Mouse (Mus musculus) retina, postnatal 7 days (tissue): Measurements from ENCODE around the gene Flii.
A peak's percentile ranks its signal among the peaks of the same experiment; 100 is the strongest.

Experiments used
- DNase-seq: peaks from one replicate; pipeline ENCODE4 v3.0.0-alpha.2; 2012; ENCODE audit warnings: low read depth, low spot score

Gene Flii

DNA sequence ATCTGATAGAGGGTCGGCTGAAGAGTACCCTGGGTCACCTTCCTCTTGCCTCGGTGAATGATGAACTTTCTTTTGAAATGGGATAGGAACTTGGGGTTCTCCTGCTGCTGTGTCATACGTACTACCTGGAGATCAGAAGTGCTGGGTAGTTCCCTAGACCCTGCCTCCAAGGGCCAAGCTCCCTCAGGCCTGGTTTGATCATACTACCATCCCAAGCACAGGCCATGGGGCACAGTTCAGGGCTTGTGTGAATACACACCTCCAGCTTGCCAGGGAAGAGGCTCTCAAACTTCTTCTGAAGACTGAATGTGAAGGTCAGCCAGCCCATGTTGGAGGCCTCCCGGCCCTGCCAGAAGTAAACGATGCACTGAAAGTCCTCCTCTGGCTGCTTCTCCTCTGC lies 11.2 kb downstream of the Flii start:
- no peak for DNase-seq

GRCm38 (mm10) chr11:60712639-60713255 lies 14.3 kb downstream of the Flii start:
- no peak for DNase-seq

- no peak for DNase-seq
Measured at GRCm38 (mm10) chr11:60712040-60712439, 15.0 kb downstream of the Flii start.

GRCm38 (mm10) chr11:60711218-60711617 lies 15.8 kb downstream of the Flii start:
- DNase-seq: no peak

GRCm38 (mm10) chr11:60709481-60710465 lies 17.3 kb downstream of the Flii start:
- DNase-seq: no peak

- no peak for DNase-seq
Measured at GRCm38 (mm10) chr11:60708631-60709030, 18.4 kb downstream of the Flii start.

- no peak for DNase-seq
Measured at GRCm38 (mm10) chr11:60707672-60708071, 19.4 kb downstream of the Flii start.

DNA sequence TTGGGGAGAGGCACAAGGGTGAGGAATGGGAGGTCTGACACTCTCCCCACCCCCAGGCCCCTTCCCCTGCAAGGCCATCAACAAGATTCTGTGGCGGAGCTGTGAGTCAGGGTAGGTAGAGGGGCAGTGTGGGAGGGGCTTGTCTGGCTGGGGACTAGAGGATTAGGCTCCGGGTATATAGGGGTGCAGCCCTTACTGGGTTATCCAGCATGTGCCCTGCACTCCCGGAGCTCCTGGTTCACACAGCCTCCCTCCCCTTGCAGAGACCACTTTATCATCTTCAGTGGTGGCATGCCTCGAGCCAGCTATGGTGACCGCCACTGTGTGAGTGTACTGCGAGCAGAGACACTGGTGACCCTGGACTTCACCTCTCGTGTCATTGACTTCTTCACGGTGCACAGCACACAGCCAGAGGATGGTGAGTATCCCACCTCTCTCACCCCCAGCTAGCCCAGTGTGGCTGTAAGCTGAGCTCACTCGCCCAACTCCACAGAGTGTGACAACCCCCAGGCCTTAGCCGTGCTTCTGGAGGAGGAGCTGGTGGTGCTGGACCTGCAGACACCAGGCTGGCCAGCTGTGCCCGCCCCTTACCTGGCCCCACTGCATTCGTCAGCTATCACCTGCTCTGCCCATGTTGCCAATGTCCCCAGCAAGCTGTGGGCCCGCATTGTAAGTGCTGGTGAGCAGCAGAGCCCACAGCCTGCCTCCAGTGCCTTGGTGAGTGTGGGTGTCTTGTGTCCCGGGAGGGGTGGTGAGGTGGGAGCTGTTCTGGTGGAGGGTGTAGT lies 20.2 kb downstream of the Flii start:
- no peak for DNase-seq

DNA sequence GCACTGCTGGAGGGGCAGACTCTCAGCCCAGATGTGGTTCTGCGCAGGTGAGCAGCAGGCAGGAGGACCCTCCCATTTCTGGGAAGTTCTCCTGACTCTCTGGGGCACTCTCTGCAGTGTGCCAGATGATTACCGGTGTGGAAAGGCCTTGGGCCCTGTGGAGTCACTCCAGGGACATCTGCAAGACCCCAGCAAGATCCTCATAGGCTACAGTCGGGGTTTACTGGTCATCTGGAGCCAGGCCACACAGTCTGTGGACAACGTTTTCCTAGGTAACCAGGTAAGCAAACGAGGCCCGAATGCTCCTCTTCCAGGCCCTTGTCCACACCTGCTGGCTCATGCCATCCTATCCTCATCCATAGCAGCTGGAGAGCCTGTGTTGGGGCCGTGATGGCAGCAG lies 21.0 kb downstream of the Flii start:
- DNase-seq: no peak

DNA sequence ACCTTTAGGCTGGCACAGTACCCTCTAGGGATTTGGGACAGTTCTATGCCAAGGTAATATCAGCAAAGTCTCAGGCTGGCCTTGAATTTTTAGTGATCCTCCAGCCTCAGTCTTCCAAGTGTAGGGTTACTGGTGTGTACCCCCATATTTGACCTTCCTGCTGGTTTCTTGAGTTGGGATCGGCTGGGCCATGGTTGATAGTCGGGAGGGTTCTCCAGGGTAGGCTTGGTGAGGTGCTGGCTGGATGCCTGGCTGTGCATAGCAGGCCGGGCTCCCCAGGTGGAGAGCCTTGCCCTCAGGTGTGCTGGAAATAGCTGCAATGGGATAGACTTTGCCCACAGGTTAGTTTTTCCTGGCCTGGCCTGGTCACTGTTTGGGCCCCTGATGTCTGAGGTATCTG lies 21.8 kb downstream of the Flii start:
- DNase-seq: no peak

- DNase-seq: no peak
Measured at GRCm38 (mm10) chr11:60704023-60704880, 22.8 kb downstream of the Flii start.

DNA sequence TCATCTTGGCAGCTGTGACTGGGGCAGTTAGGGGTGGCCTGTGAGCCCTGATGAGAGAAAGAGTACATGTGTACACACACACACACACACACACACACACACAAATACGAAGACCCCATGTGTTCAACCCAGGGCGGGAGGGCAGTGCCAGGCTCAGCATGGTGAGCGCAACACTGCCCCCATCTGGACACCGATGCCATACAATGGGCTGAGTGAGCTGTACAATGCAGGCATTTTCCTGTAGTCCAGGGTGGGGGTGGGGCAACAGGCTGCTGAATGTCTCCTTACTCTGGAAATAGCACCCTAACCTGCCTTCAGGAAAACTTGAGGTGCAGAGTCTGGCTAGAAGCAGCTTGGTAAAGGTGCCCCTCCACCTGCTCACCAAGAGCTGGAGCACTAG lies 23.9 kb downstream of the Flii start:
- no peak for DNase-seq

DNA sequence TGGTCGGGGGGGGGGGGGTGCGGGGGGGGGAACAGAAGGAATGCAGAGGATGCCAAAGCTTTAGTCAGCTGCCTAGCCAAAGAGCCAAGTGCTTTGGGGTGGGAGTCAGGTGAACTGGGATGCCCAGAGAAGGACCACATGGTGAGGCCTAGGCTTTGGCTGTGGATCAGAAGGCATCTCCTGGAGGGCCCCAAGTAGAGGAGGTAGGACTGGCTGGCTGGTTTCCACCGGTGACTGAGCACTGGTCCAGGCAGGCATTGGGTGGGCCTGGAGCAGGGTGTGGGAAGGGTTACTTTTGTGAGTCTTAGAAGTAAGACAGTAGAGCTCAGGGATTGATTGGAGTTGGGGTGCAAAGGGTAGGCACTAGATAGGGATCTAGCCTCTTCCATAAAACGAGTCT lies 25.5 kb downstream of the Flii start:
- DNase-seq: no peak

DNA sequence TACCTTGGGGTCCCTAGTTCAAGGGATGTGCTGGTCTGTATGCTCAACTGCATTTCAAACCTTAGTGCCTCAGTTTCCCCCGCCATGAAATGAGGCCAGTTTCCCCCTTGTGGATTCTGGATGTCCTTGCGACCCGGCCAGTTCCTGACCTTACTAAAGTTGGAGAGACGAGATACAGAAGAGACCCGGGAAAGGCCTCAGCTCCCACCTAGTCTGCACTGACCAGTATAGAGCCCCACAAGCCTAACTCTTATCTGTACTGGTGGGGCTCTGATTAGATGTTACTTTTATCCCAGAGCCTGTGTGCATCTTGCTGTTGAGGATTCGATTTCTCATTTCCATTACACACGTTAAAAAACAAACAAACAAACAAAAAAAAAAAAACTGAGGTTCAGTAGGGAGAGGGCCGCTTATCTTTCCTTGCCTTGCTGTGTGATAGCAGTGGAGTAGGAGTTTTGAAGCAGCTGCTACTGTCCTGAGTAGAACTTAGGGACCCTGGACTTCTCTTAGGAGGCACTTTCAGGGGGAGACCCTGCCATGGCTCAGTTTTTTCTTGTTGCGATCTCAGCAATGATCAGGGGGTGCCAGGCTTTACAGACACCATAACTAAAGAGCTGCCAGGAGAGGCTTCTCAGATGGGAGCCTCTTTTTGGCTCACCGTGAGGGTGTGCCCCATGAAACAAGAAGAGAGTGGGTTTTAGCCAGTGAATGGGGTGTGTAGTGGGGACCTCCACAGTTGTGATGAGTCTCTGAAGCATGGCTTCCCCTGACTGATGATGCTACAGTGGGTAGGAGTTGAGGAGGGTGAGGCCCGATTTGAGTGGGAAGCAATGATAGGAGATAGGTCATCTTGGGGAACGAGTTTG lies 26.5 kb downstream of the Flii start:
- DNase-seq: no peak

DNA sequence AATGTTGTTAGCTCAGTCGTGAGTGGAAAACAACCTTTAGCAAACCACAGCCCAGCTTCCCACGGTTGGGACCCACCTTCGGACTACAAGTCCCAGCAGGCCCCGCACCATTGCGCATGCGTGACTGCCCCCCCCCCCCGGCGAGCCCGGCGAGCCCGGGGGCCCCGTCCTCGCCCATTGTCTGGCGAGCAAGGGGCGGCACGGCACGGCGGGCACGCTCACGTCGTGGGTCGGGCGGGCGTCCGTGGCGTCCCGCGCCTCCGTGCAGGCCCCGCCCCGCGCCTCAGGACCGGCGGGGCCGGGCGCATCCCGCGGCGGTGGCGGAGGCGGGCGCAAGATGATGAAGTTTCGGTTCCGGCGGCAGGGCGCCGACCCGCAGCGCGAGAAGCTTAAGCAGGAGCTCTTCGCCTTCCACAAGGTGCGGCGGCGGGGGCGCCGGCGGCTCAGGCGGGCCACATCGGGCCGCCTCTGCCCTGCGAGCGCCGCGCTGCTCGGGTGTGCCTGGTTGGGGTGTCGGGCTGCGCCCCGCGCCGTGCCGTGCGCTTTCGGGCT lies 27.5 kb downstream of the Flii start, which contains the start of gene Llgl1:
Llgl1 (plus strand) TSS at position 200 of the 552 bp plus-strand sequence.
- DNase-seq: peak; percentile 85

- no peak for DNase-seq
Measured at GRCm38 (mm10) chr11:60698806-60699523, 28.1 kb downstream of the Flii start.

GRCm38 (mm10) chr11:60697561-60697960 lies 29.5 kb downstream of the Flii start:
- no peak for DNase-seq

GRCm38 (mm10) chr11:60696165-60696564 lies 30.9 kb downstream of the Flii start:
- DNase-seq: no peak
